Mouse (Mus musculus): ENCODE results near the gene Dach1.

Gene Dach1

GRCm38 (mm10) chr14:98035261-98035660 lies 134.3 kb downstream of the Dach1 start:
- no peak for DNase-seq (ENCODE audit: low spot score in 2 of 2)

DNA sequence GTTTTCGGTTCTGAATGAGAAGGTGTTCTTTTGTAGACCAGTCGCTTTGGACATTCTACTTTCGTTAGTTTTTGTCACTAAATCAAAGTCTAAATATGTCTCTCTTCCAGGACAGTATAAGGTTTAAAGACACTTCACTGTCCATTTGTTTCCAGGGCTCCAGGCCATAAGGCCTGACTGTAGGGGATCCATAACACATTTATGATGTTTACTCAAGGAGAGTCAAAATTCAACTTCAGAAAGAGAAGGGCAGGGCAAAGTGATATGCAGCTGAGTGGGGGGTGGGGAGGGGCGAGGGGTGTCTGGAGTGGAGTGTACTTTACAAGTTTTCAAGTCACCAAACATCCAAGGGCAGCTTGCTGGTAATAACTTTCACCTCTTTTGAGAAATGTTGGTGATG lies 146.0 kb downstream of the Dach1 start:
- no peak for DNase-seq (ENCODE audit: low spot score in 2 of 2)

GRCm38 (mm10) chr14:98014053-98014452 lies 155.5 kb downstream of the Dach1 start:
- DNase-seq (ENCODE audit: low spot score in 2 of 2) = no peak

DNA sequence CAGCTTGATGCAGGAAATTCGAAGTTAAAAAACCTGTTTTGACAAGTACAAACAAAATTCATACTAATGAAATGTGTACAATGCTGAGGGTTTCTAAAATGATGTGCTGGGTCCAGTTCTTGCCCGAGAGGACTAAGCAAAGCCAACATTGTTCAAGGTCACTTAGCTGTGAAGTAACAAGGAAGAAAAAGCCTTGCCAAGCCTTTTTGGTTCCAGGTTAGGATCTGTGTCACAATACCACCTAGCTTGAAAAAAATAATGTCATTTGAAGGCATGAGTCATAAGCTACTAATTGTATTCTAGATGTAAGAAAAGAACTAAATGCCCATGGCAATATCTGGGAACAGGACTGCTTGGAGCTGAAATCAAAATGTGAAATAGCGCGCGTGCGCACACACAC lies 161.1 kb downstream of the Dach1 start:
- no peak for DNase-seq (ENCODE audit: low spot score in 2 of 2)

DNA sequence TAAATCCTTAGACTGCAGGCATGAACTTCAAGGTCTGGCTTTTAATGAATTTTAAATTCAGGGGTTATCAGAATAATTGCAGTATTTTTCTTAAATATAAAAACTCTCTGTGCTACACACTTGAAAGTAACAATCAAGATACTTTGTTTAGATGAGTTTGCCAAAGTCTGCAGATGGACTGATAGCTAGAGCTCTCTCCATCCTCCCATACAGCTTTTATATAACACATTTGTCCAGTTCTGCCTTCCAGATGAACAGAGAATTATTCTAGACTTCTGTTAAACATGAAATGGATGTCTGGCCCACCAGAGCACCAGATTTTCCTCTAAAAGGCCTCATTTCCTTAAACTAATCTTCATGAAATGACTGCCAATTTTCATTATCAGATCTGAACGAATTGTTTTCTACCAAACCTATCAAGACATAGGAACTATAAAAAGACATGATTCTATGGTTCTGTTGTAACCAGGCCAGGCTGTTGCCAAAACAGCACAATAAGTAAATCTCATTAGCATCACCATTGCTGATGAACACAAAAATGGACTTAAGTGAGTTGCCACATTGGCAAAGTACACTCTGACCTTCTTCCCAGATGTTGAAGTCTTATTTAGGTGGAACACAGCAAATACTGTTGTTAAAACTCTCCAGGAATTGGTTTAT lies 167.4 kb downstream of the Dach1 start:
- no peak for DNase-seq (ENCODE audit: low spot score in 2 of 2)

- no peak for DNase-seq (ENCODE audit: low spot score in 2 of 2)
These were observed 171.0 kb downstream of the Dach1 start for GRCm38 (mm10) chr14:97998584-97998983.

GRCm38 (mm10) chr14:97983251-97983650 lies 186.3 kb downstream of the Dach1 start:
- DNase-seq (ENCODE audit: low spot score in 2 of 2) = no peak

- DNase-seq (ENCODE audit: low spot score in 2 of 2) = no peak
These were observed 186.9 kb downstream of the Dach1 start for GRCm38 (mm10) chr14:97982676-97983075.

DNA sequence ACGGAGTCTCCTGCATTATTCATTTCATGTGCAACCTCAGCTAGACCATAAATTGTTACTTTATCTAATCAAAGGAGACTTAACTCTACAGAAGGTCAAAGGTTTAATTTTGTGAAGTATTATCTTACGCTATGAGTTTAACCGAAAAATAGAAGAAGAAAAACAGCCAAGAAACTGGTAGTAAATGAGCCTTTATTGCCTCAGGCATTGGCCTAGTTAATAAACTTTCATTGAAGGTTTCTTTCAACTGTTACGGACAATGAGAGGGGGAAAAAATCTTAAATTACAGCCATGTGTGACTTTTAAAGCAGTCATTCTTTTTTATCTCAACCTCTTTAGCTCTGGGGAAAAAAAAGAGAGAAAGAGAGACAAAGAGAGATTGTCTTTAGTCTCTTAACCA lies 188.7 kb downstream of the Dach1 start:
- no peak for DNase-seq (ENCODE audit: low spot score in 2 of 2)

DNA sequence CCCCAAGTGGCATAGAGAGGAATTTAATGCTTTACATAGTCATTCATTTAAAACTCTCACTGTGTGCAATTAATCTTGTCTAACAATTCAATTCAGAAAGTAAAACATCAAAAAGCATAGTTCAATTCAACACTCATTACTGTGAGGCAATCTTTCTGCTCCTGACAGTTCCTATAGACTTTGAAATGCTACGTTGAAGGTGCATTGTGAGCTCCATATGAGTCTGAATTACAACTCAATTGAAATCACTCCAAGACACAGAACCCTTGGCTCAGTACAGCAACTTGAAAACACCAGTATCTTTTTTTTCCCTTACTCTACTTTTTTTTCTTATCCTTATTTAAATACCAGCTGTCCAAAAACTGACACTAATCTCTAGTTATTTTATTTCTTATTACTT lies 193.5 kb downstream of the Dach1 start:
- DNase-seq (ENCODE audit: low spot score in 2 of 2) = no peak

GRCm38 (mm10) chr14:97975447-97975846 lies 194.1 kb downstream of the Dach1 start:
- DNase-seq (ENCODE audit: low spot score in 2 of 2) = no peak

DNA sequence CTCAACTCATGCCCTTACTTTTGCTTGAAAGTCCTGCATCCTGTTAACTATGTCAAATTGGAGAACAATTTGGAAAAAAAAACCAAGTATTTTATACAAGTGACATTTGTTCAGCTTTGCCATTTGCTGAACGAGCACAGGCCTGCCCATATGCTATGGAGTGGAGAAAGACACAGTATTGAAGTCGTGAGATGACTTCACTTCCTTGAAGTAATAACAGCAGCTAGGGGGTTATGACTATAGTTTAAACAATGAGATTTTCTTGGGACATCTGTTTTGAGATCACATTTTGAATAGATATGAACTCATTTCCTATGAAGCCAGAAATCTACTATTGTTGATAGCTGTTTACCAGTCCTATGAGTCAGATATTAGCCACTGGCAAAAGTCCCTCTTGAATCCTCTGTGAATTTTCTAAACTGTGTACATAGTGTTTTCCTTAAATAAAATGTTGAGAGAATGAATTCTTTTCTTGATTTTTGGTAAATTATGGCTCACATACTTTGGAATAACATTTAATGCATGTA lies 205.0 kb downstream of the Dach1 start:
- DNase-seq (ENCODE audit: low spot score in 2 of 2) = no peak

DNA sequence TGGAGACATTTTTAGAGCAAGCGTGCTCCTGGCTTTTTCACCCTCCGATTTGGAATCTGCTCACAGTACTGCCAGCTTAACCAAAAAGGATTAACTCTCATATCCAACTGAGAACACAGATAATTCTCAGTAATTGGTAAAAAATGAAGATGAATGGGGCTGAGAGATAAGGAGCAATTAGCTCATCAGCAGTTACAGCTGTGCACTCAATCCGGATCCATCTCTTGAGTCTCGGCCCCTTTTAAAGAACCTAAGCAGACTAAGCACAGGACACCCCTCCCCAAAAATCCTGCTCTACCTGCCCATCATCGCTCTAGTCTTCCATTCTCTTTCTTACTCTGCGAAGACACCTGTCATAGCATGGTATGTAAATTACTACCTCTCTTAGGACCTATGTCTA lies 205.9 kb downstream of the Dach1 start:
- DNase-seq (ENCODE audit: low spot score in 2 of 2) = no peak

DNA sequence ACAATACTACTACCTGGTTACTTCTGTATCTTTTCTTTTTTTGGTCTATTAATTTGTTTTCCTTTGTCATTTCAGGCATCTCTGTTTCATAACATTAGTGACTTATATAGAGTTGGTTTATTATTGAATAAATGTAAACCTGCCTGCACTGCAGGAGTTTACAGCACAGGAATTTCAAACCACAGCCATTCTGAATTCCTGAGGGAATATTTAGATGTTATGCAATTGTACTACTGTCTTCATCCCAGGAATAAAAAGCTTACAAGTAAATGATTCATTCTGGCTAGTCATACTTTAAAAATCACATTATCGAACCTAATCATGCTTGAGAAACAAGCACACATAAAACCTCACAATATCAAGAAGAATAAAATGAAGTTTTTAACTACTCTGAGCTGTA lies 213.2 kb downstream of the Dach1 start:
- DNase-seq (ENCODE audit: low spot score in 2 of 2) = no peak

DNA sequence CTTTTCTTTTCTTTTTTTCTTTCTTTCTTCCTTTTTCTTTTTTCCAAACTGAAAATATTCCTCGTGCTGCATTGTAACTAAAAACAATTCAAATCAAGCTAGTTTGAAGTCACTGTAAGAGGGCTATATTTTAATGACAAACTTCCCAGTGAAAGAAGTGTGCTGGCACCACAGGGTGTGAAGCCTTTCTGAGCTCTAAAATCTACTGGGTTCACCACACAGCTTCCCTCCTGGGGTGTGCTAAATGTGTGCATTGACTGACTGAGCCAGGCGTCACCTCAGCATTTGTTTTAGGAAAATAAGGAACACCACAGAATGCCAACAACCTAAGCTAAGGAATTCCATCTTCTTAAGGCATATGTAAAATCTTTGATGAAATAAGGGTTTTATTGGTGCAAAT lies 224.1 kb downstream of the Dach1 start:
- DNase-seq (ENCODE audit: low spot score in 2 of 2) = no peak

DNA sequence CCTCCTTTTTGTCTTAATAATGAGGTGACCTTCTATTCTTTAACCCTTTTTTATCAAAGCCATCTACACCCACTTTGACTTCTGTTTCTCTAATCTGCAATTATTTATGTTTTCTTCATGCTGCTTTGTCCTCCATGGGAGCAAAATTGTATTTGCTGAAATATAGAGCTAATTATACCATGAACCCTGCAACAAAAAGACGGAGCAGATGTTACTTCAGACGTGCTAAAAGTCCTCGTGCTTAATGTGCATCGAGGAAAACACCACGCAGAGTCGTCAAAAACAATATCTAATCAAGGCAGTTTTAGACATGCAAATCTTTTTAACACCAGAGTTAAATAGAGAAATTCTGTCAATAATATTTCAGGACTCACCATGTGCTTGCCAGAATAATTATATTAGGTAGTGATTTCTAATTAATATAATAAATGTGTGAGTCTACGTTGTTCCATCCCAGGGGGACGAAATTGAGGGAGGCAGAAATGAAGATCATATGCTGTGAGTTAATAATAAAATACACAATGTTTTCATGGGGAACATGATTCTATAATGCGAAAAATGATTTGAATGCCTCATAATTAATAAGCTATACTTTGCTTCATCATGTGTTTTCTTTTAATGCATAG lies 224.8 kb downstream of the Dach1 start:
- no peak for DNase-seq (ENCODE audit: low spot score in 2 of 2)

GRCm38 (mm10) chr14:97942361-97942760 lies 227.2 kb downstream of the Dach1 start:
- no peak for DNase-seq (ENCODE audit: low spot score in 2 of 2)

DNA sequence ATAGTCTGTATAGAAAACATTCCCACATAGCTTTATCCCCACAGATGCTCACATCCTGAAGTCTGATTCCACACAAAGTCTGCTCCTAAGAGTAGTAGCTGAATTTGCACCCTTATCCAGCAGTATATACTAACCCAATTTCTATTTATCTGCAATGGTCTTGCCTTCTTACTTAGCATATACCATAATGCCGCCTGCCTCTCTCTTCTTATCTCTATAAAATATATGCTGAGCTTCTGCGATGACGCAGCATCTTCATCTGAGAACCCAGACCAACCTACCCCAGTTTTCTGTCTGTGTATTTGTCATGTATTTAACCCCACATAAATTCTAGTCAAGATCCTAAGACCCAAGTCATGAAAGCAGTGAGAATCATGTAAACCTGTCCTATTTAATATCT lies 272.9 kb downstream of the Dach1 start:
- DNase-seq (ENCODE audit: low spot score in 2 of 2) = no peak

DNA sequence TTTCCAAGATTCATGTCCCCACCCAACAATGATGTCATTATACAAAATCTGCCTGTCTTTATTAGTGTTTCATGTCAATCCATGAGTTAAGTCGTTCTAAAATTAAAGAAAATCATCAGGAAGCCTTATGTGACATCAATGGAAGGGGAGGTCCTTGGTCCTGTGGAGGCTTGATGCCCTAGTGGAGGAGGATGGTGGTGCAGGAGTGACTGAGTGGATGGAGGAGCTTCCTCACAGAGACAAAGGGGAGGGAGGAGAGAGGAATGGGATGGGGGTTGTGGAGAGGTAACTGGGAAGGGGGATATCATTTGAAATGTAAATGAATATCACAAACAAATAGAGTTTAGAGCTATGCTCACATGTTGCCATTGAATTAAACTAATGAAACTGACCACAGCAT lies 287.6 kb downstream of the Dach1 start:
- no peak for DNase-seq (ENCODE audit: low spot score in 2 of 2)

GRCm38 (mm10) chr14:97871001-97871400 lies 298.6 kb downstream of the Dach1 start:
- DNase-seq (ENCODE audit: low spot score in 2 of 2) = no peak

- no peak for DNase-seq (ENCODE audit: low spot score in 2 of 2)
These were observed 311.2 kb downstream of the Dach1 start for GRCm38 (mm10) chr14:97858384-97858783.

GRCm38 (mm10) chr14:97857276-97857675 lies 312.3 kb downstream of the Dach1 start:
- DNase-seq (ENCODE audit: low spot score in 2 of 2) = no peak

- DNase-seq (ENCODE audit: low spot score in 2 of 2) = no peak
These were observed 314.2 kb downstream of the Dach1 start for GRCm38 (mm10) chr14:97855345-97855744.

GRCm38 (mm10) chr14:97850486-97850885 lies 319.1 kb downstream of the Dach1 start:
- no peak for DNase-seq (ENCODE audit: low spot score in 2 of 2)

All from natural killer cell, adult 2 months (primary cell).